Mouse (Mus musculus) heart, postnatal 0 days (tissue): ENCODE results near the gene Hid1.

Experiments
- CTCF ChIP-seq: IDR thresholded peaks from 2 replicates; pipeline ENCODE4 v1.5.1; 2016; ENCODE audit warnings: antibody characterized with exemption, control low read depth, low read depth
- EP300 ChIP-seq: IDR thresholded peaks from 2 replicates; pipeline ENCODE4 v1.6.1; 2016; ENCODE audit warnings: antibody characterized with exemption, low read depth

DNA sequence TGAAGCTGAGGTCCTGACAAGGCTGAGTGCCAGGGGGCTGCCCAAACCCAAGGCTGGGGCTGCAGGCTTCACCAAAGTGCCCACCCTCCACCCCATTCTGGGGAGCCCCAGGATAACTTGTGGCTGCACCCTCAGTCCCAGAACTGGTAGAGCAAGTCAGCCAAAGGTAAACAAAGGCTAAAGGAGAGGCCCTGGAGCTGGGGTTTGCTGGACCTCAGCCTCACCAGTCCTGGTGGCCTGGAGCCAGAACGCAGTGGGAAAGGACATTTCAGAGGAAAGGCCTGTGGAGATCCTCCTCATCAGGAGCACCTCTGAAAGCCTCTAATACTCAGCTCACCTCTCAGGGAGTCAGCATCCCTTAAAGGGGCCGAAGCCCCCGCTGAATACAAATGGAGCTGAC, 3.4 kb downstream of the Hid1 start:
- TF ChIP-seq CTCF, result no peak
- no peak for TF ChIP-seq EP300
